Mouse (Mus musculus) telencephalon, adult 2 months (tissue): ENCODE measurements around the gene Pakap.
"Not testable (repeated sequence)": the region's sequence is repeated elsewhere in the genome, so short reads cannot be mapped to it uniquely, and the experiment has no call there.

Source experiments
- DNase-seq: peaks from one replicate; pipeline ENCODE4 v3.0.0-alpha.2; 2011; ENCODE audit warnings: low read depth, low spot score

The Pakap gene

DNA sequence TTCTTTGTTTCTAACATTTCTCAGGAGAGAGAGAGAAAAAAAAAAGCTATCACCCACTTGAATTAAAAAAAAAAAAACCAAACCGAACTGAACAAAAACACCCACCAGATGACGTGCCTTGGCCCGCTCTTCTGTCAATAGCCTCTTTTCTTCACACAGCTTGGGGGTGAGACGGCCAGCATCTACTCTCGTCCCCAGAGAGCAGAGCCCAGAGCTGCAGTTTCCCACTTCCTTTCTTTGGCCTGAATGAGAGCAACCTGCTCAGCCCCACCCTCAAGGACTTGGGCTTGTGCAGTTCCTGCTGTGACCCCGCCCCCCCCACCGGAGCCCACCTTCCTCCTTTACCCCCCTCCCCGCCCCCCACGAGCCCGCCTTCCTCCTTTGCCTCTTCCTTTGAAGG lies 299.5 kb downstream of the Pakap start:
- DNase-seq = no peak

DNA sequence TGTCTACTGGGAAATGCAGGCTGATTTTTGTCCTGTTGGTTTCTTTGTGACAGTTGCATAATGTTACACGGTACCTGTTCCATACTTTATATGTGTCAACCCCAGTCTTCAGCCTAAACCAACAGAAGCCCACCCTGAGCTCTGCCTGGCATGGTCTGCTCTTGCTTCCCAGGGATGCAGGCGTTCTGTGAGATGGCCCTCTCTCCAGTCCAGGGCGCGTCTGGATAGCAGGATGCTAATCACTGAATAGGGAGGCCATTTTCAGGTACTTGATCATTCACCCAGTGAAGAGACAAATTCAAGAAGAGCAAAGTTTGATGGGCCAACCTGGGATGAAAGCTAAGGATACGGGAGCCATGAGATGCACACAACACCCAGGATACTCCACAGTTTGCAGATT lies 311.2 kb downstream of the Pakap start:
- DNase-seq = no peak

- DNase-seq = no peak
Observed at GRCm38 (mm10) chr4:57879804-57880357, 311.9 kb downstream of the Pakap start.

GRCm38 (mm10) chr4:57883520-57884421 lies 315.8 kb downstream of the Pakap start:
- DNase-seq = no peak

DNA sequence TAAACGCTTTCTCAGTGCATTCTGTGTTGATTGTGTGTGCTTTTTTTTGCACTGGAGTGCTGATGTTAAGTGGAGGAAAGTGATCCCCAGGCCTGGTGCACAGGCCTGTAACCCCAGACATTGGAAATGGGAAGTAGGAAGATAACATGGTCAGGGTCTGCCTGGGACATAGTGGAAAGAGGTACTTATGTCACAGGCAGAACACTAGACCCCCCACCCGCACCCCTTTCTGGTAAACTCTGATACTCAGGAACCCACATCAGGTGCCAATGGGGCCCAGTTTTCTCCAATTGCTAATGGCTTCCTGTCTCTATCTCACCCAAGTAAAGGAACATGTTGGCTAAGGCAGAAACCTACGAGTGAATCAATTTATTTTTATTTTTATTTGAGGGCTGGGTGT lies 316.5 kb downstream of the Pakap start:
- no peak for DNase-seq

GRCm38 (mm10) chr4:57885186-57885585 lies 317.2 kb downstream of the Pakap start:
- no peak for DNase-seq

GRCm38 (mm10) chr4:57886066-57886887 lies 318.3 kb downstream of the Pakap start:
- DNase-seq = no peak

DNA sequence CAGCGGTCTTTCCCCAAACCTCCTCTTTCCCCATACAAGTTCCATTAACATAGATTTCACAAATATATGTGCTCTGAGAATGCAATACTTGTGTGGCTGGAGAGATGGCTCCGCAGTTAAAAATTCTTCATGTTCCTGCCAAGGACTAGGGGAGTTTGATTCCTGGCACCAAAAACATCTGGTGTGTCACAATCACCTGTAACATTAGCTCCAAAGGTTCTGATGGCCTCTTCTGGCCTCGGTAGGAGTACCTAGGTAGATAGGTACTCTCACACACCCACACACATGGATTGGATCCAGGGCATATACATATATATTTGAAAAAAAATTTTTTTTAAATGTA lies 318.9 kb downstream of the Pakap start:
- no peak for DNase-seq

DNA sequence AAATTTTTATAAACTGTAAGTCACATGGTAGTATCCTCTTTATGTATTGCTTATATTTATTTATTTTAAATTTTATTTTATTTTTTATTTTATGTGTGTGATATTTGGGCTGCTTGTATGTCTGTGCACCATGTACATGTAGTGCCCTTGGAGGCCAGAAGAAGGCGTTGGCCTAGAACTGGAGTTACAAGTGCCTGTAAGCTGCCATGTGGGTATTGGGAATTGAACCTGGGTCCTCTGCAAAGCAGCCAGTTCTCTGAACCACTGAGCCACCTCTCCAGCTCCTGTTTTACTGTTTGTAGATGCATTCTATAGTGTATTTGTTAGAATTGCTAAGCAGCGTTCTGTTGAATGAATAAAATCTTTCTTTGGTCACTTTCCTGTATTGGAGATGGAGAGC lies 320.3 kb downstream of the Pakap start:
- DNase-seq = no peak

GRCm38 (mm10) chr4:57888978-57889377 lies 321.0 kb downstream of the Pakap start:
- DNase-seq = not testable (repeated sequence)

GRCm38 (mm10) chr4:57889773-57890172 lies 321.8 kb downstream of the Pakap start:
- DNase-seq = no peak

DNA sequence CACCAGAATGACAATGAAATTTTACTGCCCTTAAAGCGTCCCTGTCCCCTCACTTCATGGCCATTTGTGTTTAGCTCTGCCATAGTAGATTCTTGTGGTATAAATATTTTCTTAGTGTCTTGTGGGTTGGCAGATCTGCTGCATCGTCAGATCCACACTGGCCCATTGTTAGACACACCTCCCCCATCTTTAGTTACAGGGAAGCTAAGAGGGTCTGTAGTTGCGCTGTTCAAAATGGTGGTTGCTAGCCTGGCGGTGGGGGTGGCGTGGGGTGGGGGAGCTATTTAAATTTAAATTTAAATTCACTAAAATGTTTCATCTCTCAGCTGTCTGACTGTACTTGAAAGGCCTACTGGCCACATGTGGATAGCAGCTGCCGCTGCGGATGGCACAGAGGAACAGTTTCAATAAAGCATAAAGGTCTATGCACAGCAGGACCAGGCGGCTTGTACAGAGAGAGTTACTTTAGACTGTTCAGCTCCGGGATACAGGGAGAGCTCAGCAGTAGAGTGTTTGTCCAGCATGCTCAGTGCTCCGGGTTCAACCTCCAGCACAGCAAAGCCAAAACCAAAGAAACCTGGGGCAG lies 324.1 kb downstream of the Pakap start:
- no peak for DNase-seq

DNA sequence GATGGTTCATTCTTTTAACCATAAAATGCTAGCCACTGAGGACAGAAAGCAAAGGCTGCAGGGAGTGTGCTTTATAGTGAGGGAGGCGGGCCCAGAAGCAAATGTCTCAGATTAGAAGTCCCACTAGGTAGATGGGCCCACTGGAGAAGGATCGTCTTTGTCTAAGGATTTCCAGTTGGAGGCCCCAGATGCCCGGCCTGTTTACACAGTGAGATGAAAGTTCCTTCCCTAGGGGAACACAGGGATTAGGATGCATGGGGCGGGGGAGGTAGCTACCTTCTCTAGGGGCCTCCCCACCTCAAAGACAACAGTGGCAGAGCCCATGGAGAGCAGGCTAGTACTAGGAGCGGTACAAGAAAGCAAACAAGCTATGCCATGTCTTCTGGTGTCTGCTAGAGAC lies 327.2 kb downstream of the Pakap start:
- DNase-seq = no peak

DNA sequence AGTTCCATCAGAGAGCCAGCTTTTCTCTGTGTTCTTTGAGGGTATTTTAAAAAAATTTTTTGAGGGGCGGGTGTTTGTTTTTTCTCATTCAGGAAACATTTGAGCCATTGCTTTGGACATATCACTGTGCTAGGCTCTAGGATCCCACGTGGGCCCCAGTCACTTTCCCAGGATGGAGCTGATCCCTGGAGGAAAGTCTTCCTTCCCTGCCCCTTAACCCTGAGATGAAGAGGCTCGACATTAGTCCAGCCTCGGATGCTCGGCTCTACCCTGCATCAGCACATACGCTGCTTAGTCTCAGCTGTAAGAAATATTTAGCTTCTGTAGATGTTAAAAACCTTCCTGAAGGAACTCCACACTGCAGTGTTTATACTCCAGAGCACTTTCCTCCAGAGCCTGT lies 327.9 kb downstream of the Pakap start:
- DNase-seq = no peak

DNA sequence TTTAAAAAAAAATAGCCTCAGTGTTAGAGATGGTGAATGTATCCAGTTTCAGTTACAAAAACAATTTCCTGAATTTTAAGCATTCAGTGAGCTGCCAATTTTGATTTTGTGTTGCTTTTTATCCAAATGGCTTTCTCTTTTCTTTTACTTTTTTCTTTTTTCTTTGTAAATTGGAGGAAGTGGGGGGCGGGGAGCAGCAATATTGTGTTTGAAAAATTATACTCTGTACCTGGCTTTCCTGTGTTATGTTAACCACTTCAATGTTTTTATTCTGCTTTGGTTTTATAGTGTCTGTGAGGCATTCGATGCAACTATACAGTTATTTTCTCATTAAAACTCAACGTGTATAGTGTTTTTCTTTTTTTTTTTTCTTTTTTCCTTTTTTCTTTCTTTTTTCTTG lies 328.7 kb downstream of the Pakap start:
- DNase-seq = no peak

DNA sequence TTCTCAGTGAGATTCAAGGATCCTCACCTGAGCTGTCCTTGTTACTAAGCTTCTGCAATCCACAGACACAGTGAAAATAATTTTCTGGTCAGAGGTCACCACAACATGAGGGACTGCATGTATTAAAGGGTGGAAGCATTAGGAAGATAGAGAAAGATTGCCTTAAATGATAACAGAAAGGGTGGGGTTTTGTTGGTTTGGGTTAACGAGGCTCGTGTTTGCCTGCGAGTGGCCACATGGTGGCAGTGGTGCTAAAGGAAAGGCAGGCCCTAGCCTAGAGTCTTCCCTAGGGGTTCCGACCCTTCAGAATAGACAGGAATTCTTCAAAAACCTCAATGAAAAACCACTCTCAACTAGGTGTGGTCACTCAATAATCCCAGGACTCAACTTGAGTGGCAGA lies 333.2 kb downstream of the Pakap start:
- no peak for DNase-seq

DNA sequence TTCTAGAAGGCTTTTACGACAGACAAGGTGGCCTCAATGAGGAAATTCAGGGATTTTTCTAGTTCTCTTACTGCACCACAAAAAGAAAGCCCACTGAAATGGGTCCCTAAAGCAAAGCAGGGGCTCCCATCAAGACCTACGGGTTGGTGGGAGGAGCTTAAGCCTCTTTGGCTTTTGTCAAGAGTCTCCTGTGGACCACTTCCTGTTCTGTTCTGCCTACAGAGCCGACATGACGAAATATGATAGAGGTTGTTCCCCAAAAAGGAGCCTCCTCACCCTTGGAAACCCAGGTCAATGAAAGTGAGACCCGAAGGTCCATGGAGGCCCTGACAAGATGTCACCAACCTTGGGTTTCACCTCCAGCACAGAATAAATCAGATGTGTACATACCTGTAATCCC lies 334.6 kb downstream of the Pakap start:
- DNase-seq = no peak

GRCm38 (mm10) chr4:57904211-57904610 lies 336.2 kb downstream of the Pakap start:
- DNase-seq = no peak

DNA sequence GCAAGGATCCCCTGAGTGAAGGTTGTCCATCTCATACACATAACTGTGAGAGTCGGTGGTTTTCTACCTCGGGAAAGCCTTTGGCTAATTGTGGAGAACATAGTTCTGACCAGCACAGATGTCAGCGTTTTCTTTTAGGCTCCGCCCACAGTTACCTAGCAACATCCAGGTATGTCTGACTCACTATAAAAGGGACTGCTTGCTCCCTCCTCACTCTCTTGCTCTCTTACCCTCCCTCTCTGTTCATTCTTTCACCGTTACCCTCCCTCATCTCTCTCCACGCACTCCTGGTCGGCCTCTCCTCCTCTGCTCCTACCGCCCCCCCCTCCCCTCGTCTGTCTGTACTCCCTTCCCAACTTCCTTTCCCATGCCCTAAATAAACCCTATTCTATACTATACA lies 336.7 kb downstream of the Pakap start:
- DNase-seq = no peak

DNA sequence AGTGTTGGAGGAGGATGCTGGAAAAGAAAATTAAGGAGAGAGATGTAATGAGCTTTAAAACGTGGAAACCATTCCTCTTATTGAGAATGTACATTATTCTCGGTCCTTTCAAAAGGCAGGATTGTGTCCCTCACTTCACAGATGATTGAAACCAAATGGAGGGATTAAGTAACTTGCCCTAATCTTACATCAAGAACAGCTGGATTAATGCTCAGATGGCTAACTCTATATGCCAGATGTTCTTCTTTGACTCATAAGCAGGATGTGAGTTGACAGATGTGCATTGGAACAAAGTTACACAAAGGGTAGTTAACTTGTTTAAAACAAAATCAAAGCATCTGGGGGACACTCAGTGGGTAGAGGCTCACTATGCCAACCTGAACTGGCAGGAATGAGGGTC lies 338.7 kb downstream of the Pakap start:
- DNase-seq = no peak

DNA sequence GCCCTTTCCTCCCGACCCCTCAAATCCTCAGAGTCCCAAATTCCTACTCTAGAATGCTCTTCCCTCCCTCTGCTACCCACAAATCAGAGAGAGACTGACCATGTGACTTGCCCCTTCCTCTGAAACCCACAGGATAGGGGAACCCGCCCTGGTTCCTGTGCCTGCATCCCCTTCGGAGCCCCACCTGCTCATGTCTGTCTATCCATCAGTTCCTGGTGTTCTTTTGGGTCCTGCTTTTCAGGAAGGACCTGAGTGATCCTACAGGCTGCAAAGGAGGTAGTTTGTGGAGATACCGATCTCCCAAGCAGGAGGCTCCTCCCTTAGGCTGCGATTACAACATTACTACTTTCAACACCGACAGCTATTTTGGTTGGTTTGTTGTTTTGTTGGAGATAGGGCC lies 340.9 kb downstream of the Pakap start:
- no peak for DNase-seq

DNA sequence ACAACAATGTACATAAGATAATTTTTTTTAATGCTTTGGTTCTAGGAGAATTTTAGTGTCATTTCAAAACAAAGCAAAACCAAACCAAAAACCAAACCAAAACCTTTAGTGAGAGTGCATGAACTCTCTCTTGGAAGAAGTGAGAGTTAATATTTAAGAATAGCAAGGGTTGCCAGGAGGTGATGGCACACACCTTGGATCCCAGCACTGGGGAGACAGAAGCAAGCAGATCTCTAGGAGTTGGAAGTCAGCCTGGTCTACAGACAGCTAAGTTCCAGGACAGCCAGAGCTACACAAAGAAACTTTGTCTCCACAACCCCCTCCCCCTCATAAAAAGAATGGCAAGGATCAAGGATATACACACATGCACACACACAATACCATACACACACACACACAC lies 345.0 kb downstream of the Pakap start:
- DNase-seq = no peak
